Mouse (Mus musculus): ENCODE measurements at regions not wholly inside any gene's neighbourhood (a gene's known extent, or its start where the extent isn't known, plus 50 kb on each side); places are given as distances from the start of the nearest gene placed in this dataset.

- TF ChIP-seq ZC3H11A (IDR thresholded peaks at IDR 0.05; ENCODE audit: borderline replicate concordance, low read depth, low read length) = no peak
- TF ChIP-seq ZNF384 (IDR thresholded peaks at IDR 0.05; ENCODE audit: low read depth, low read length) = no peak
- no peak for TF ChIP-seq MAFK (IDR thresholded peaks at IDR 0.05; ENCODE audit: insufficient read depth, low read depth, low read length)
- TF ChIP-seq CHD2 (IDR thresholded peaks at IDR 0.05; ENCODE audit: low read depth, low read length) = no peak
- TF ChIP-seq HCFC1 (IDR thresholded peaks at IDR 0.05; ENCODE audit: borderline replicate concordance, insufficient read depth, low read length) = no peak
- Histone ChIP-seq H3K9ac (ENCODE audit: insufficient read depth, low read depth, low read length, poor library complexity, severe bottlenecking) (no peak overlapping the region), H3K9me3 (ENCODE audit: control insufficient read depth, insufficient read depth, low read depth, low read length) (no peaks in the 10 kb centered on the region), H3K4me1 (ENCODE audit: control insufficient read depth in 2 of 2, insufficient read depth in 2 of 2, low read length in 2 of 2, poor library complexity in 1 of 2) (peaks cover 0 to 3% of the 10 kb centered on the region in 2 experiments; a peak in 1 of 4 replicates), H3K36me3 (ENCODE audit: control insufficient read depth, insufficient read depth, low read length, poor library complexity, severe bottlenecking) (no peaks in the 10 kb centered on the region), H3K4me3 (ENCODE audit: insufficient read depth in 1 of 2, low read depth in 1 of 2, low read length in 2 of 2, poor library complexity in 1 of 2, severe bottlenecking in 1 of 2) (no peak overlapping the region), H3K27ac (ENCODE audit: insufficient read depth, low read depth, low read length, poor library complexity, severe bottlenecking) (no peak overlapping the region)
- in situ Hi-C loops (cut with MboI; ENCODE audit: low sequenced_read_pairs in 2 of 2, unreplicated experiment in 2 of 2) = no loop called here
- no peak for DNase-seq (ENCODE audit: low read depth, low spot score)
These were observed 645.4 kb upstream of the Gm10131 start for GRCm38 (mm10) chr8:34756916-34757315.

DNA sequence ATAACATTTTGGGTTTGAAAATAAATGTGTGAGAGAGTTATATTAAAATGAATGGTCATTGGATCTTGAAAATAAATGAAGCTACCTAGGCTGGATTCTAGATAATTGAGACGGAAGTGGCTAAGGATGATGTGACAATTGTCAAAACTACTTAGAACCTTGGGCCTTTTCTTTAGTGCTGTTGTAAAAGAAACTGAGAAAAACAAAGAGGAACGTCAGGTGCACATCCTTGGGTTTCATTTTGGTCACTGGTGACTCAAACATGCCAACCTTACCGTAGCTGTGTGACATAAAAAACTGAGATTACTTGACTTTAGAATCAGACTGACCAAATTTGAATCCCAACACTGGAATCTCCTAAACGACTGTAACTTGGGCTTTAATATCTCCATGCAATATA, 644.6 kb upstream of the Gm10131 start:
- no peak for DNase-seq (ENCODE audit: low read depth, low spot score)
- peaks cover 0 to 3% of the 10 kb centered on the region in 2 experiments; a peak in 1 of 4 replicates for H3K4me1 ChIP-seq (ENCODE audit: control insufficient read depth in 2 of 2, insufficient read depth in 2 of 2, low read length in 2 of 2, poor library complexity in 1 of 2)
- H3K9me3 ChIP-seq (ENCODE audit: control insufficient read depth, insufficient read depth, low read depth, low read length) = no peaks in the 10 kb centered on the region
- no peak overlapping the region for H3K27ac ChIP-seq (ENCODE audit: insufficient read depth, low read depth, low read length, poor library complexity, severe bottlenecking)
- no peak overlapping the region for H3K4me3 ChIP-seq (ENCODE audit: insufficient read depth in 1 of 2, low read depth in 1 of 2, low read length in 2 of 2, poor library complexity in 1 of 2, severe bottlenecking in 1 of 2)
- H3K9ac ChIP-seq (ENCODE audit: insufficient read depth, low read depth, low read length, poor library complexity, severe bottlenecking) = no peak overlapping the region
- TF ChIP-seq MAFK (IDR thresholded peaks at IDR 0.05; ENCODE audit: insufficient read depth, low read depth, low read length) (no peak), ZNF384 (IDR thresholded peaks at IDR 0.05; ENCODE audit: low read depth, low read length) (no peak), HCFC1 (IDR thresholded peaks at IDR 0.05; ENCODE audit: borderline replicate concordance, insufficient read depth, low read length) (no peak), CHD2 (IDR thresholded peaks at IDR 0.05; ENCODE audit: low read depth, low read length) (no peak), ZC3H11A (IDR thresholded peaks at IDR 0.05; ENCODE audit: borderline replicate concordance, low read depth, low read length) (no peak)
- no peaks in the 10 kb centered on the region for H3K36me3 ChIP-seq (ENCODE audit: control insufficient read depth, insufficient read depth, low read length, poor library complexity, severe bottlenecking)
- in situ Hi-C loops (cut with MboI; ENCODE audit: low sequenced_read_pairs in 2 of 2, unreplicated experiment in 2 of 2) = no loop called here

DNA sequence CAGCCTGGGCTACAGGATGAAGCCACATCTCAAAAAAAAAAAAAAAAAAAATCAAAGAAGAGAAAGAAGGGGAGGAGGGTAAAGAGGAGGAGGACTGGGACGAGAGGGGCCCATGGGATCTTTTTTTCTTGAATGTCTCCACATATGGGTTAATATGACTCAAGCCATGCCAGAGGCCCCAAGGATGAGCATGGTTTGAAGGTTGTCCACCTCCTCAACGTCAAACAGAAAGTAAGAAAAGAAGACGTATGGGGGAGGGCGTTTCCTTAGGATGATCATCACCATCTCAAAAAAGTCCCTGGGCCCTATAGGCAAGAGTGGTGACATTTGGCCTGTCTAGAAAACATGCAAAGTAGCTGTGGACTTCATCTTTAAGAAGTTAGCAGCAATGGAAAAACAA, 643.9 kb upstream of the Gm10131 start:
- TF ChIP-seq ZC3H11A (IDR thresholded peaks at IDR 0.05; ENCODE audit: borderline replicate concordance, low read depth, low read length) = no peak
- no peak for TF ChIP-seq MAFK (IDR thresholded peaks at IDR 0.05; ENCODE audit: insufficient read depth, low read depth, low read length)
- no peak for TF ChIP-seq HCFC1 (IDR thresholded peaks at IDR 0.05; ENCODE audit: borderline replicate concordance, insufficient read depth, low read length)
- no peak for TF ChIP-seq ZNF384 (IDR thresholded peaks at IDR 0.05; ENCODE audit: low read depth, low read length)
- no peak for TF ChIP-seq CHD2 (IDR thresholded peaks at IDR 0.05; ENCODE audit: low read depth, low read length)
- Histone ChIP-seq H3K9ac (ENCODE audit: insufficient read depth, low read depth, low read length, poor library complexity, severe bottlenecking) (no peak overlapping the region), H3K4me3 (ENCODE audit: insufficient read depth in 1 of 2, low read depth in 1 of 2, low read length in 2 of 2, poor library complexity in 1 of 2, severe bottlenecking in 1 of 2) (no peak overlapping the region), H3K27ac (ENCODE audit: insufficient read depth, low read depth, low read length, poor library complexity, severe bottlenecking) (no peak overlapping the region), H3K9me3 (ENCODE audit: control insufficient read depth, insufficient read depth, low read depth, low read length) (no peaks in the 10 kb centered on the region), H3K4me1 (ENCODE audit: control insufficient read depth in 2 of 2, insufficient read depth in 2 of 2, low read length in 2 of 2, poor library complexity in 1 of 2) (peaks cover 0 to 3% of the 10 kb centered on the region in 2 experiments; a peak in 1 of 4 replicates), H3K36me3 (ENCODE audit: control insufficient read depth, insufficient read depth, low read length, poor library complexity, severe bottlenecking) (no peaks in the 10 kb centered on the region)
- in situ Hi-C loops (cut with MboI; ENCODE audit: low sequenced_read_pairs in 2 of 2, unreplicated experiment in 2 of 2) = no loop called here
- DNase-seq (ENCODE audit: low read depth, low spot score) = no peak

DNA sequence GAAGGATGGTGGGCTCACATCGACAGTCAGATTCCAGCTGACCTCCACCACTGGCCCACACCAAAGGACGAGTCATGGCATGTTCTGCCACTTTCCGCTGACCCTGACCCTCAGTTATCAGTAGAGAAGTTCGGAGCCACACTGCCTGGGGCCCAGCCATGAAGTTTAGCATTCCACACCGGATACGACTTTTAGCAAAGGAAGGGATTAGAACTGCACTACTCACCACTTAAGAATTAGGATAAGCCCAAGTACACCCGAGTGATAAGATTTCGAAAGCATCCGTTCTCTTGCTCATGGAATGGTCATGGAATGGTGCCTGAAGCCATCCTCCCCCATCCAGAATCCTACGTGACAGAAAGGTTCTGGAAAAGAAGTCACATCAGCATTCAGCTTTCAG, 641.5 kb upstream of the Gm10131 start:
- in situ Hi-C loops (cut with MboI; ENCODE audit: low sequenced_read_pairs in 2 of 2, unreplicated experiment in 2 of 2) = no loop called here
- Histone ChIP-seq H3K4me3 (ENCODE audit: insufficient read depth in 1 of 2, low read depth in 1 of 2, low read length in 2 of 2, poor library complexity in 1 of 2, severe bottlenecking in 1 of 2) (peak overlapping the region in 1 of 2 experiments; percentile 1; a peak in 1 of 4 replicates), H3K9me3 (ENCODE audit: control insufficient read depth, insufficient read depth, low read depth, low read length) (no peaks in the 10 kb centered on the region), H3K9ac (ENCODE audit: insufficient read depth, low read depth, low read length, poor library complexity, severe bottlenecking) (peak overlapping the region; percentile 51), H3K4me1 (ENCODE audit: control insufficient read depth in 2 of 2, insufficient read depth in 2 of 2, low read length in 2 of 2, poor library complexity in 1 of 2) (peaks cover 0 to 5% of the 10 kb centered on the region in 2 experiments; a peak in 1 of 4 replicates), H3K36me3 (ENCODE audit: control insufficient read depth, insufficient read depth, low read length, poor library complexity, severe bottlenecking) (no peaks in the 10 kb centered on the region), H3K27ac (ENCODE audit: insufficient read depth, low read depth, low read length, poor library complexity, severe bottlenecking) (no peak overlapping the region)
- DNase-seq (ENCODE audit: low read depth, low spot score) = no peak
- TF ChIP-seq MAFK (IDR thresholded peaks at IDR 0.05; ENCODE audit: insufficient read depth, low read depth, low read length) = no peak
- no peak for TF ChIP-seq CHD2 (IDR thresholded peaks at IDR 0.05; ENCODE audit: low read depth, low read length)
- no peak for TF ChIP-seq ZNF384 (IDR thresholded peaks at IDR 0.05; ENCODE audit: low read depth, low read length)
- TF ChIP-seq ZC3H11A (IDR thresholded peaks at IDR 0.05; ENCODE audit: borderline replicate concordance, low read depth, low read length) = no peak
- no peak for TF ChIP-seq HCFC1 (IDR thresholded peaks at IDR 0.05; ENCODE audit: borderline replicate concordance, insufficient read depth, low read length)

GRCm38 (mm10) chr8:34748521-34748920, 637.0 kb upstream of the Gm10131 start:
- peaks cover 0 to 5% of the 10 kb centered on the region in 2 experiments; a peak in 1 of 4 replicates for H3K4me1 ChIP-seq (ENCODE audit: control insufficient read depth in 2 of 2, insufficient read depth in 2 of 2, low read length in 2 of 2, poor library complexity in 1 of 2)
- H3K9me3 ChIP-seq (ENCODE audit: control insufficient read depth, insufficient read depth, low read depth, low read length) = no peaks in the 10 kb centered on the region
- in situ Hi-C loops (cut with MboI; ENCODE audit: low sequenced_read_pairs in 2 of 2, unreplicated experiment in 2 of 2) = no loop called here
- no peaks in the 10 kb centered on the region for H3K36me3 ChIP-seq (ENCODE audit: control insufficient read depth, insufficient read depth, low read length, poor library complexity, severe bottlenecking)
- no peak overlapping the region for H3K4me3 ChIP-seq (ENCODE audit: insufficient read depth in 1 of 2, low read depth in 1 of 2, low read length in 2 of 2, poor library complexity in 1 of 2, severe bottlenecking in 1 of 2)
- no peak overlapping the region for H3K9ac ChIP-seq (ENCODE audit: insufficient read depth, low read depth, low read length, poor library complexity, severe bottlenecking)
- DNase-seq (ENCODE audit: low read depth, low spot score) = no peak
- no peak for TF ChIP-seq MAFK (IDR thresholded peaks at IDR 0.05; ENCODE audit: insufficient read depth, low read depth, low read length)
- TF ChIP-seq CHD2 (IDR thresholded peaks at IDR 0.05; ENCODE audit: low read depth, low read length) = no peak
- TF ChIP-seq ZNF384 (IDR thresholded peaks at IDR 0.05; ENCODE audit: low read depth, low read length) = no peak
- TF ChIP-seq ZC3H11A (IDR thresholded peaks at IDR 0.05; ENCODE audit: borderline replicate concordance, low read depth, low read length) = no peak
- TF ChIP-seq HCFC1 (IDR thresholded peaks at IDR 0.05; ENCODE audit: borderline replicate concordance, insufficient read depth, low read length) = no peak
- no peak overlapping the region for H3K27ac ChIP-seq (ENCODE audit: insufficient read depth, low read depth, low read length, poor library complexity, severe bottlenecking)

Measured in ES-E14 (cell line).